Mouse (Mus musculus) embryonic facial prominence, embryonic 13.5 days (tissue): ENCODE measurements at regions not wholly inside any gene's neighbourhood (a gene's known extent, or its start where the extent isn't known, plus 50 kb on each side); places are given as distances from the start of the nearest gene placed in this dataset.

ENCODE experiments used
- ATAC-seq: fragments of 200-750 bp; cut with Nextera tagmentation; 2 replicates; pipeline ENCODE4 v1.8.0; 2017; ENCODE audit warnings: low read depth; ENCODE audit not compliant: insufficient number of reproducible peaks, insufficient read depth, low FRiP score, low TSS enrichment
- H3K27ac ChIP-seq: fragments of 300-500 bp; sonication (generic); 2 replicates; pipeline ENCODE4 v1.5.1; 2015; ENCODE audit warnings: moderate library complexity, mild to moderate bottlenecking, inconsistent platforms
- H3K27me3 ChIP-seq: fragments of 300-500 bp; sonication (generic); 2 replicates; pipeline ENCODE4 v1.6.1; 2015; ENCODE audit warnings: mild to moderate bottlenecking, inconsistent platforms
- H3K36me3 ChIP-seq: fragments of 300-500 bp; sonication (generic); 2 replicates; pipeline ENCODE4 v1.6.1; 2015; ENCODE audit warnings: mild to moderate bottlenecking, inconsistent platforms
- H3K4me1 ChIP-seq: fragments of 300-500 bp; sonication (generic); 2 replicates; pipeline ENCODE4 v1.6.1; 2015; ENCODE audit warnings: inconsistent platforms
- H3K4me2 ChIP-seq: fragments of 300-500 bp; sonication (generic); 2 replicates; pipeline ENCODE4 v1.6.1; 2015; ENCODE audit warnings: moderate library complexity, mild to moderate bottlenecking, inconsistent platforms
- H3K4me3 ChIP-seq: fragments of 300-500 bp; sonication (generic); 2 replicates; pipeline ENCODE4 v1.5.1; 2015; ENCODE audit warnings: mild to moderate bottlenecking, inconsistent platforms
- H3K9ac ChIP-seq: fragments of 300-500 bp; sonication (generic); 2 replicates; pipeline ENCODE4 v1.6.1; 2015; ENCODE audit warnings: mild to moderate bottlenecking, inconsistent platforms
- H3K9me3 ChIP-seq: fragments of 300-500 bp; sonication (generic); 2 replicates; pipeline ENCODE4 v1.6.1; 2016; ENCODE audit warnings: inconsistent platforms
- WGBS: fragments of 180-500 bp; shearing (Covaris S2); methylation state at CpG from one replicate; pipeline ENCODE4 v1.1.7; 2015; ENCODE audit warnings: mixed read lengths; 5-methylcytosine and 5-hydroxymethylcytosine counted together

DNA sequence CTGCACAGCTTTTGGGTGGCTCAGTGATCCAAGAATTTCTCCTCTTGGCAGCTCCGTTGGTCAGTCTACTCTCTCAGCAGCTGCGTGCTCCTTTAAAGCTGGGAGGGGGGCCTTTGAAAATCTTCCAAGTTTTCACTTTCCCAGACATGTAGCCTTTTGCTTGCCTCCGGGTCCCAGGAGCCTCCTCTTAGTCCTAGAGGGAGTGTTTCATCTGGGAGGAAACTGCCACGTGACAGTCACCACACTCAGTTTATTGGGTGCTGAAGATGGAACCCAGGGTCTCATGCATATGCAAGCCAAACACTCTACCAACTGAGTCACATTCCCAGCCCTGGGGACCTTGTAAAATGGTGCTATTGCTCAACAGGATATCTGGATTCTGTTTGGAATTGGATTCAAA lies 92.5 kb upstream of the Rybp start:
- Histone ChIP-seq H3K36me3 (no peaks in the 10 kb centered on the region), H3K9ac (no peak overlapping the region), H3K4me2 (no peak overlapping the region), H3K9me3 (no peaks in the 10 kb centered on the region), H3K4me1 (peaks cover 50% of the 10 kb centered on the region), H3K27me3 (no peaks in the 10 kb centered on the region), H3K27ac (no peak overlapping the region), H3K4me3 (no peak overlapping the region)
- ATAC-seq, result no peak
- 47% methylated on average over 4 of the region's 4 CpGs for WGBS

DNA sequence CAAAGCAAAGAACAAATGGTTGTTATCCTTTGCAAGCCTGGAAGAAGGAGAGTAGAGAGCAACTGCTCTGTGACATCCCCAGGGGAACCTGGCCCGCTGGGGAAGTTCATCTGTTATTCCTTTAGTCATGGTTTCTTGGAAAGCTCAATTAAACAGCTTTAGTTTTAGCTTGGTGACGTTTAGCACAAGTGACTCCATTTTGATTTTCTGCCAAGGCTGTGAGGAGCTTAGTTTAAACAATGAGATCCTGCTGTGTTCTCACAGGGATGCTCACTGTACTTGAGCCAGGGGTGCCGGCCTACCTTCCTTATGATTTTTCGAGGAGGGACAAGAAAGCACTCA lies 91.2 kb upstream of the Rybp start:
- Histone ChIP-seq H3K9me3 (no peaks in the 10 kb centered on the region), H3K4me1 (peaks cover 50% of the 10 kb centered on the region), H3K4me2 (no peak overlapping the region), H3K4me3 (no peak overlapping the region), H3K27ac (no peak overlapping the region), H3K27me3 (no peaks in the 10 kb centered on the region), H3K36me3 (no peaks in the 10 kb centered on the region), H3K9ac (no peak overlapping the region)
- 47% methylated on average over 4 of the region's 4 CpGs for WGBS
- ATAC-seq, result no peak

DNA sequence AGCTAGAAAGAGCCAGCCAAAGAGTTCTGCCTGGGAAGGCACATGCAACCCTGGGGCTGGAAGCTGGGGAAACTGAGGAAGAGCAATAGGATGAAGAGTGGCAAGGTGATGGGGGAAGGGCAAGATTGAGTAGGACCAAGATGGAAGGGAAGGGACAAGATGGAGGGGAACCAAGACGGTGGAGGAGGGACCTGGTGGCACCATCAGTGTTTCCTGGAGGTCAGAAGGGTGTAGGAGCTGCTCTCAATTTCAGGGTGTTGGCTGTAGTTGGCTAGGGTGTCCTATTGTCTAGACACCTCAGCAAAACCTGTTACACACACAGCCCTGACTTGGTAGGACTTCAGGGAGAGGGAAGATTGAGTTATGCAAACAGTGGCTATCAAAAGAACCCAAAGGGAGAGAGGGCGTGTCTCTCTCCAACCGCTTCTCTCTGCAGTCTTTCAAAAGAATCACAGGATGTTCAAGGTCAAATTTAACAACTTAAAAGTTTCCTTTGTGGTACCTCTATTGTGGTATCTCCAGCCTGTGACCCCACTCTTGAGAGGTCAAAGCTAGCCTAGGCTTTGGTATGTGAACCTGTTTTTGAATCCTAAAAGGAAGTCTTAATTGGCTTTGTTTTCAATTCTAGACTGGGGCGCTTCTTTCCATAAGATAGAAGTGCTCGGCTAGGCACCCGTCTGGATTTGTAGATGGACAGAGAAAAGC lies 90.7 kb upstream of the Rybp start:
- no peak overlapping the region for H3K4me3 ChIP-seq
- H3K4me2 ChIP-seq, result no peak overlapping the region
- no peaks in the 10 kb centered on the region for H3K9me3 ChIP-seq
- no peaks in the 10 kb centered on the region for H3K27me3 ChIP-seq
- H3K27ac ChIP-seq, result no peak overlapping the region
- WGBS, result 56% methylated on average over 6 of the region's 6 CpGs
- peaks cover 50% of the 10 kb centered on the region for H3K4me1 ChIP-seq
- no peak for ATAC-seq
- H3K36me3 ChIP-seq, result no peaks in the 10 kb centered on the region
- H3K9ac ChIP-seq, result no peak overlapping the region

DNA sequence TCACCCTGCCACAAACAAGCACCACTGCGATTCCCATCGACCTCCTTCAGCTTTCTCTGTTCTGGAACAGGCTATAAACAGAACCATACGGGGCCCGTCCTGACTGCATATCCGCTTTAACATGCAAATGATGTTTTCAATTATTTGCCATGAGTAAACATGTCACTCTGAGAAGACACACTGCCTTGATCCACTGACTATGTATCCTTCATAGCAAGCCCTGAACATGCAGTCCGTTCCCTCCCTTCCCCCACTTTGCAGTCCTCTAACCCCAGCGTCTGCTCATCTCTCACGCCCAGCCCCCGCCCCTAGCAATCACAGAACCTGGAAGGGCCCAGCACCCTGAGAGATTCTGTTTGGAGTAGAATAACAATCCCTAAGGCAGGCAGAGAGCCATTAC lies 89.4 kb upstream of the Rybp start:
- 0 out of 2 replicates have a peak, but pooled peaks have one; percentile 53 for ATAC-seq
- WGBS, result 8% methylated on average over 9 of the region's 9 CpGs
- Histone ChIP-seq H3K9ac (no peak overlapping the region), H3K4me2 (peak overlapping the region; percentile 34), H3K36me3 (no peaks in the 10 kb centered on the region), H3K27me3 (no peaks in the 10 kb centered on the region), H3K4me3 (no peak overlapping the region), H3K27ac (peak overlapping the region; percentile 83), H3K9me3 (no peaks in the 10 kb centered on the region), H3K4me1 (peaks cover 50% of the 10 kb centered on the region)

DNA sequence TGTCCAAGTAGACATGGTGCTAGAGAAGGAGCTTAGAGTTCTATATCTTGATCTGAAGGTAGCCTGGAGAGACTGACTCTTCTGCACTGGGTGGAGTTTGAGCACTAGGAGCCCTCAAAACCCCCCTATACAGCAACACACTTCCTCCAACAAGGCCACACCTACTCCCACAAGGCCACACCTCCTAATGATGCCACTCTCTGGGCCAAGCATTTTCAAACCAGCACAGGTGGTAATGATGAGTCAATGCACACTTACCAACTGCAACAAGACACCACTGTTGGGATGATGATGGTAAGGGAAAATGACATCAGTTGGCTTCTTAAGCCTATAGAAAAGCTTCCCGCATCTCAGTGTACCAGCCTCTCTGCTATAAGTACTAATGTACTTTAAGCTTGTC lies 83.5 kb upstream of the Rybp start:
- peaks cover 10% of the 10 kb centered on the region for H3K4me1 ChIP-seq
- no peak overlapping the region for H3K4me3 ChIP-seq
- H3K4me2 ChIP-seq, result no peak overlapping the region
- 89% methylated on average over 1 of the region's 1 CpGs for WGBS
- no peak overlapping the region for H3K9ac ChIP-seq
- H3K9me3 ChIP-seq, result no peaks in the 10 kb centered on the region
- H3K36me3 ChIP-seq, result no peaks in the 10 kb centered on the region
- no peak overlapping the region for H3K27ac ChIP-seq
- H3K27me3 ChIP-seq, result no peaks in the 10 kb centered on the region
- no peak for ATAC-seq

DNA sequence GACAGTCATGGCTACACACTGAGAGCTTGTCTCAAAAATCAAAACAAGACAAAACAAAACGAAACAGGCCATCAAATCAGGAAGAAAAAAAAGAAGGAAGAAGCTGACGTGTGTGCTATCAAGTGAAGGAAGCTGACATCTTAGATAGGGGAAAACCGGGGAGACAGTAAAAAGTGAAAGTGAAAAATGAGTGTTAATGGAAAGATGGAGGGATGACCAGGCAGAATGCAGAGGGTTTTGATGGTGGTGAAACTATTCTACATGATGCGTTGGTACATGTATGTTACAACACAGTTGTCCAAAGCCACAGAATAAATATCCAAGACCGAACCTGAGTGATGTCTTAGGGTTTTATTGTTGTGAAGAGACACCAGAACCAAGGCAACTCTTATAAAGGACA lies 83.1 kb upstream of the Rybp start:
- WGBS, result 91% methylated on average over 5 of the region's 5 CpGs
- no peak overlapping the region for H3K9ac ChIP-seq
- H3K36me3 ChIP-seq, result no peaks in the 10 kb centered on the region
- no peaks in the 10 kb centered on the region for H3K27me3 ChIP-seq
- H3K4me1 ChIP-seq, result peaks cover 9% of the 10 kb centered on the region; the same call in 1 of the 2 replicates
- H3K27ac ChIP-seq, result no peak overlapping the region
- H3K4me3 ChIP-seq, result no peak overlapping the region
- no peak for ATAC-seq
- no peaks in the 10 kb centered on the region for H3K9me3 ChIP-seq
- H3K4me2 ChIP-seq, result no peak overlapping the region

DNA sequence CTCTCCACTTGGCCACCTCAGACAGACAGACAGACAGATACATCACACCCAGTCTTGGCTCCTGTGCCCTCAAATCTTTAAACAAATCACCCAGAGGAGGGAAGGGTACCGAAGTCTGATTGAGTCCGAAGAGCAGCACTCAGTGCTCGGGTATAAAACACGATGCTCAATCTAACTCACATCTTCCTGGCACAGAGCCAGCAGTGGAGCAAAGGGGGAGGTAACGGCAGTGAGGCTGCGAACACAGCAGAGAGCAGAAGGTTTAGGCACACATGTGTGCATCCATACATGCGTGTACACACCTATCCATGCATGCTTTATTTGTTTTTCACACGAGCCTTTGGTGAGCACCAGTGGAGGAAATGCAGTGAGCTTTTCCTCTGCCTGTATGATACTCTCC lies 78.9 kb upstream of the Rybp start:
- Histone ChIP-seq H3K9me3 (no peaks in the 10 kb centered on the region), H3K4me2 (no peak overlapping the region), H3K27me3 (no peaks in the 10 kb centered on the region), H3K9ac (no peak overlapping the region), H3K4me3 (no peak overlapping the region), H3K27ac (no peak overlapping the region), H3K4me1 (peaks cover 15% of the 10 kb centered on the region; the same call in 1 of the 2 replicates), H3K36me3 (no peaks in the 10 kb centered on the region)
- no peak for ATAC-seq
- 52% methylated on average over 8 of the region's 8 CpGs for WGBS

DNA sequence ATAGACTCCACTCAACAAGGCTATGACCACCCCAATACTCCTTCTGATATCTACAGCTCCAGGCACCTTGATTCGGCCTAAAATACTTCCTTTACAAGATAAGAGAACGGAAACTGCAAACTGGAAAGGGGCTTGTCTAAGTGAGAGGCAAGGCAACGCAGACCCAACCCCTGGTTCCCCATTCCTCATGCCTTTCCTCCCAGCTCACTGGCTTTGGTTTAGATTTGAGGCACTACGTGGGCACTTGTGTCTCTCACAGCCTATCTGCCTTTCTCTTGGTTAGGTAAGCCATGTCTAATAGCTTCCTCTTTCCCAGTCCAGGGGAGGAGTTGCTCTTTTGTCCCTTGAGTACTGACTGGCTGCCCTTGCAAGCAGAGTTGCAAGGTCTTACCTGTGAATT lies 78.5 kb upstream of the Rybp start:
- Histone ChIP-seq H3K9me3 (no peaks in the 10 kb centered on the region), H3K4me3 (no peak overlapping the region), H3K4me1 (peaks cover 15% of the 10 kb centered on the region; the same call in 1 of the 2 replicates), H3K36me3 (no peaks in the 10 kb centered on the region), H3K27me3 (no peaks in the 10 kb centered on the region), H3K27ac (no peak overlapping the region), H3K4me2 (no peak overlapping the region), H3K9ac (no peak overlapping the region)
- WGBS, result 79% methylated on average over 4 of the region's 4 CpGs
- ATAC-seq, result no peak

DNA sequence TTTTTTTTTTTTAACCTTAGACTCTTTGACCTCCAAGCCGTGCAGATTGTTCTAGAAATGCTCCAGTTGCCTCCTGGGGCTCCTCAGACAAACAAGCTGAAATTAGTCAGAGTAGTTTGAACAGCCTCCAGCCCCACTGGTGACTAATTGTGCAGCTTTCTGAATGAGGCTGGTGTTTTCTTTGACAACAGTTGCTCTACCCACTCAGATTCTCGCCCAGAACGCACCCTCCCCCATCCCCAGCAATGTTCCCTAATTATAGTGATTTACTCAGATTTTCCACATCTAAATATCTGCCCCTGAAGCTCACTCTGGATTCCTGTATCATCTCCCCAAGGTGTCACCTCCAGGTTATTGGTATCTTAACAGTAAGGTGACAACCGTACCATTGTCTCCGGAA lies 76.4 kb upstream of the Rybp start:
- Histone ChIP-seq H3K36me3 (no peaks in the 10 kb centered on the region), H3K4me3 (no peak overlapping the region), H3K4me1 (peaks cover 15% of the 10 kb centered on the region; the same call in 1 of the 2 replicates), H3K27ac (no peak overlapping the region), H3K4me2 (no peak overlapping the region), H3K27me3 (no peaks in the 10 kb centered on the region), H3K9ac (no peak overlapping the region), H3K9me3 (no peaks in the 10 kb centered on the region)
- WGBS, result 54% methylated on average over 5 of the region's 5 CpGs
- ATAC-seq, result no peak

DNA sequence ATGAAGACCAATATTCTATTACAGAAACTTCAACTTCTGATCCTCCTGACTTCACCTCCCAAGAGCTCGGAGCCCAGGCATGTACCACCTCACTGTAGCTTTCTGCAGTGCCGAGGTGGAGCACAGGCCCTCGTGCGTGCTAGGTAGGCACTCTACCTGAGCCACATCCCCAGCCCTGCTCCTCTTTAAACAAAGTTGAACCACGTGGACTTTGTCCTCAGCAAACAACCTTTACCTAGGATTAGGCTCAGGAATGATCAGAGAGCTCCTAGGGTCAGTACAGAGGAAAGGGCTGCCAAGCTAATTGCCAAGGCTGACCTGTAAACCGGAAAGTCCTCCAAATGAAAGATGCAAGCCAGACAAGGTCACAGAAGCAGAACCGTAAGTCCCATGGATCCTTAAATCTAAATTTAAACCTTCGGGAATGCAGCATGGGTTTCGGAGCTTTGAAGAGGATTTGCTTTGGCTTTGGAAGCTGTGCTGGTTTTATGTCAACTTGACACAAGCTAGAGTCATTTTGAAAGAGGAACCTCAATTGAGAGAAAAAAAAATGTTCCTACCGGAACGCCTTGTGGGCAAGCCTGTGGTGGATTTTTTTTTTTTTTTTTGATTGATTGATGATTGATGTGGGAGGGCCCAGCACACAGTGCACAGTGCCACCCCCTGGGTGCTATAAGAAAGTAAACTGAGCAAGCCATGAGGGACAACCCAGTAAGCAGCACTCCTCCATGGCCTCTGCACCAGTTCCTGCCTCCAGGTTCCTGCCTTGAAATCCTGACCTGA lies 69.5 kb upstream of the Rybp start:
- no peaks in the 10 kb centered on the region for H3K4me1 ChIP-seq
- no peak overlapping the region for H3K4me3 ChIP-seq
- no peak overlapping the region for H3K9ac ChIP-seq
- WGBS, result 79% methylated on average over 11 of the region's 11 CpGs
- no peaks in the 10 kb centered on the region for H3K9me3 ChIP-seq
- H3K36me3 ChIP-seq, result no peaks in the 10 kb centered on the region
- H3K4me2 ChIP-seq, result no peak overlapping the region
- no peak for ATAC-seq
- no peak overlapping the region for H3K27ac ChIP-seq
- H3K27me3 ChIP-seq, result no peaks in the 10 kb centered on the region

DNA sequence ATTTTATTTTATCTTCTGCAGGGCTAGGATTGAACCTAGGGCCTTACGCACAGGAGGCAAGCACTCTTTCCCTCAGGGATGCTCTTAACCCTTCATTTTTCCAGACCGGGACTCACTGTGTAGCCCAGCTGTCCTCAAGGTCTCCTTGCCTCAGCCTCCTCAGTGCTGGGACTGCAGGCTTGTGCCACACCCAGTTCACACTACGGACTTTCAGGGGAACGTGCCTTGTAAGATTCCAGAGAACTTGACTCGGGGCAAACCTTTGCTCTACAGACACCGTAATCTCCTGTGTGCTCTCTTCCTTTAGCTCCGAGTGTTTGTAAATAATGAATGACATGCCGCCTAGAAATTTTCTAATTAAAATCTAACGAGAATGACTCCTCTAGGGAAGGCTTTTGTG lies 68.6 kb upstream of the Rybp start:
- no peak overlapping the region for H3K27ac ChIP-seq
- no peak overlapping the region for H3K4me2 ChIP-seq
- H3K4me1 ChIP-seq, result no peaks in the 10 kb centered on the region
- no peaks in the 10 kb centered on the region for H3K9me3 ChIP-seq
- no peak overlapping the region for H3K9ac ChIP-seq
- no peak for ATAC-seq
- no peak overlapping the region for H3K4me3 ChIP-seq
- 77% methylated on average over 9 of the region's 9 CpGs for WGBS
- no peaks in the 10 kb centered on the region for H3K36me3 ChIP-seq
- no peaks in the 10 kb centered on the region for H3K27me3 ChIP-seq

DNA sequence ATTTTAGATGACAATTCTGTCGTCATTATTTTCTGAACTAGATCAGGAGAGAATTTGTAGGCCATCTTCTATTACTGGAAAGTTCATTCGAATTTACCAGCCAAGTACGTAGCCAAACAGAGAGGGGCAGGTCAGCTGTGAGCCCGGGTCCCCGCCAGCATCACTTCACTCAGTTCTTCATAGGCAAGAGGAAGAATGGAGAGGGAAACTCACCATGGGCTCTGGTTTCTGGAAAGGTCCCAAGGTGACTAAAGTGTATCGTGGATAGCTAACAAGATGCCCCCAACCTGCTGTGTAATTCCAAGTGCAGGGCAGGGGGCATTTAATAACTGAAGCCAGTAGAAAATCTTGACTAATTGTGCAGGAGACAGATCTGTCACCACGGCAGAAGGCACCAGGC lies 60.2 kb upstream of the Rybp start:
- Histone ChIP-seq H3K4me2 (no peak overlapping the region), H3K9ac (no peak overlapping the region), H3K4me3 (no peak overlapping the region), H3K27ac (no peak overlapping the region), H3K9me3 (no peaks in the 10 kb centered on the region), H3K27me3 (no peaks in the 10 kb centered on the region), H3K4me1 (no peaks in the 10 kb centered on the region), H3K36me3 (no peaks in the 10 kb centered on the region)
- ATAC-seq, result no peak
- WGBS, result 86% methylated on average over 7 of the region's 7 CpGs
